Mouse (Mus musculus): ENCODE results near the gene Gm10192. TPM values are rescaled to one million over a fixed set of nuclear protein-coding genes. Genes with fewer than 3 reads are reported as not detected.

Gene Gm10192
- total and polyA plus RNA-seq, 2 experiments: not detected

DNA sequence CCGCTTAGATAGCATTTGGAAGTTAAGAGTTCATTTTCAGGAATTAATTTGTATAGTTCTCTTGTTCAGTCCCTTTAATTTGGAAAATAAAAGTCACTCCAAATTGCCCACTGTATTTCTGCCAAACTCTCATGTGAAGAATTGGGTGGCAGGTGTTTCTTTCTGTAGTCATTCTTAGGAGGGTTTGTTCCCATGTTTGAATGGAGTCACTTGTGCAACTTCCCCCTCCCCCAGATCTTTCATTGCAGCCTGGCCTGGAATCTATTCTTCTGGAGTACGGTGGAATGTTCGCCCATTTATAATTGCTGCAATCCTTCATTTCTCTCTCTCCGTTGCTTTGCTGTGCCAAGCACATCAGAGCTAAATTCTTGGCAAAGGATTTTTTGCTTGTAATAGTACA is 10.2 kb upstream of the Gm10192 start:
- Histone ChIP-seq H3K36me3 (ENCODE audit: control insufficient read depth, insufficient read depth, low read length) (no peaks in the 10 kb centered on the region), H3K9ac (ENCODE audit: low read depth, low read length) (no peak overlapping the region), H3K79me2 (ENCODE audit: control insufficient read depth, insufficient read depth, low read length) (no peaks in the 10 kb centered on the region), H3K27ac (replicated peaks; ENCODE audit: insufficient read depth, low read depth, low read length) (no peak overlapping the region), H3K4me3 (ENCODE audit: insufficient read depth, low read depth, low read length) (no peak overlapping the region), H3K4me1 (ENCODE audit: control insufficient read depth, insufficient read depth, low read length) (no peaks in the 10 kb centered on the region), H3K27me3 (ENCODE audit: control insufficient read depth, insufficient read depth, low read length) (no peaks in the 10 kb centered on the region)
- peak; percentile 21 for DNase-seq (ENCODE audit: extremely low read depth, low read depth, low spot score)
- WGBS: 68% methylated on average over 4 of the region's 4 CpGs
- no peak for TF ChIP-seq CTCF (IDR thresholded peaks at IDR 0.05; ENCODE audit: low read depth, low read length)
- TF ChIP-seq POLR2A (IDR thresholded peaks at IDR 0.05; ENCODE audit: extremely low read depth, insufficient read depth, low read length): no peak

DNA sequence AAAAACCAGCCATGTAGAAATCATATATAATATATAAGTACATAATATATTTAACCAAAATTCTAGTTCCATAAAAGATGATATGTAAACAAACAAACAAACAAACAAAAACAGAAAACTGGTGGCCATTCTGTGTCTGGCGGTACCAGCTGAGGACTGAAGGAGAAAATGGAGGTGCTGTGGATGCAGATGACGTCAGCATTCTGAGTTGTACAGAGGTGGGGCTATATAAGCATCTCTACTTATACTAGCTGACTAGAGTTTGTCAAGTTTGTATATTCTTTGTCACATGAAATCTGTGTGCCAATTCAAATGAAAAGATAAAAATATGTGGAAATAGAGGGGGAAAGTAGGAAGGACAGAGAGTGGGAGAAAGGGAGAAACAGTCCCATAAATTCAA is 9.6 kb upstream of the Gm10192 start:
- WGBS: 83% methylated on average over 2 of the region's 2 CpGs
- TF ChIP-seq POLR2A (IDR thresholded peaks at IDR 0.05; ENCODE audit: extremely low read depth, insufficient read depth, low read length): no peak
- no peak for TF ChIP-seq CTCF (IDR thresholded peaks at IDR 0.05; ENCODE audit: low read depth, low read length)
- no peaks in the 10 kb centered on the region for H3K36me3 ChIP-seq (ENCODE audit: control insufficient read depth, insufficient read depth, low read length)
- H3K9ac ChIP-seq (ENCODE audit: low read depth, low read length): no peak overlapping the region
- no peaks in the 10 kb centered on the region for H3K79me2 ChIP-seq (ENCODE audit: control insufficient read depth, insufficient read depth, low read length)
- no peak overlapping the region for H3K4me3 ChIP-seq (ENCODE audit: insufficient read depth, low read depth, low read length)
- no peaks in the 10 kb centered on the region for H3K4me1 ChIP-seq (ENCODE audit: control insufficient read depth, insufficient read depth, low read length)
- H3K27me3 ChIP-seq (ENCODE audit: control insufficient read depth, insufficient read depth, low read length): no peaks in the 10 kb centered on the region
- DNase-seq (ENCODE audit: extremely low read depth, low read depth, low spot score): no peak
- no peak overlapping the region for H3K27ac ChIP-seq (replicated peaks; ENCODE audit: insufficient read depth, low read depth, low read length)

DNA sequence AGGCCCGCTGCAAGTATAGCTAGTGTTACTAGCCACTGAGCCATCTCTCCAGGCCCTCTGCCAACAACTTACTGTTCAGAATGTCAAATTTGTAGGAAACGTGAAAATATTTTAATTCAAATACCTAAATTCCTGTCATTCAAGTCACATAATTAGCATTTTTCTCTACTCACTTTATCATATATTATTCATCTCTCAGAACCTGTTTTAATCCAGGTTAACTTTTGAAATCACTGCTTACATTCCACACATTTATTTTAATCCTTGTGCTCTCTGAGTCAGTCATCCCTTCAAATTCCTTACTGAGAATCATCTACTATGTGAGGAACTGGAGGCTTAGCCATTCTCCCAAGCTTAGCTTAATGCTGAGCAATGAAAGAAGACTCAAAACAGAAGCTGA is 2.6 kb downstream of the Gm10192 start:
- Histone ChIP-seq H3K4me1 (ENCODE audit: control insufficient read depth, insufficient read depth, low read length) (no peaks in the 10 kb centered on the region), H3K4me3 (ENCODE audit: insufficient read depth, low read depth, low read length) (no peak overlapping the region), H3K9ac (ENCODE audit: low read depth, low read length) (no peak overlapping the region), H3K27ac (replicated peaks; ENCODE audit: insufficient read depth, low read depth, low read length) (no peak overlapping the region), H3K79me2 (ENCODE audit: control insufficient read depth, insufficient read depth, low read length) (no peaks in the 10 kb centered on the region), H3K27me3 (ENCODE audit: control insufficient read depth, insufficient read depth, low read length) (no peaks in the 10 kb centered on the region), H3K36me3 (ENCODE audit: control insufficient read depth, insufficient read depth, low read length) (no peaks in the 10 kb centered on the region)
- TF ChIP-seq CTCF (IDR thresholded peaks at IDR 0.05; ENCODE audit: low read depth, low read length) (no peak), POLR2A (IDR thresholded peaks at IDR 0.05; ENCODE audit: extremely low read depth, insufficient read depth, low read length) (no peak)
- WGBS: 79% methylated on average over 2 of the region's 2 CpGs
- no peak for DNase-seq (ENCODE audit: extremely low read depth, low read depth, low spot score)

DNA sequence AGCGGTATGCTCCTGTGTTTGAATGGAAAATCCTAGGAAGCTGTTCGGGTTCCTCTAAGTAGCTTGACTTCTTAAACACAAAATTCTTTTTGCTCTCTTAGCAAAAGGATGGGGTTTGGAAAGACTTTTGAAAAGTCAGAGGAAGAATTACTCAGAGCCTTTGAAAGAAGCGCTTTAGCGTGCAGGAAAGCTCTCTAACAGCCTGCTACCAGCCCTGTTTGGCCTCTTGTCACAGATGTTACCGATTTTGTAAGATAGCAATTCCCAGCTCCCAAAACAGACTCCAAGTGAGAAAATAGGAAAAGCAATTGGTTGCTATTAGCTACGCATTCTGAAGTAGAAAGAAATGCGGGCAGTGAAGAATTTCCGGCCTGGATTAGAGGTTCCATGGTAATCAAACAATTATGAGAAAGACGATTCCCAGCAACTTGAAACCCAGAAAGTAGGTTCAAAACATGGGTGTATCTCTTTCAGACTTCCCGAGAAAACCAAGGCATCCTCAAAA is 26.1 kb downstream of the Gm10192 start:
- Histone ChIP-seq H3K27ac (replicated peaks; ENCODE audit: insufficient read depth, low read depth, low read length) (no peak overlapping the region), H3K4me3 (ENCODE audit: insufficient read depth, low read depth, low read length) (no peak overlapping the region), H3K9ac (ENCODE audit: low read depth, low read length) (no peak overlapping the region), H3K27me3 (ENCODE audit: control insufficient read depth, insufficient read depth, low read length) (no peaks in the 10 kb centered on the region), H3K79me2 (ENCODE audit: control insufficient read depth, insufficient read depth, low read length) (no peaks in the 10 kb centered on the region), H3K4me1 (ENCODE audit: control insufficient read depth, insufficient read depth, low read length) (no peaks in the 10 kb centered on the region), H3K36me3 (ENCODE audit: control insufficient read depth, insufficient read depth, low read length) (no peaks in the 10 kb centered on the region)
- WGBS: 77% methylated on average over 10 of the region's 10 CpGs
- no peak for DNase-seq (ENCODE audit: extremely low read depth, low read depth, low spot score)
- TF ChIP-seq POLR2A (IDR thresholded peaks at IDR 0.05; ENCODE audit: extremely low read depth, insufficient read depth, low read length) (no peak), CTCF (IDR thresholded peaks at IDR 0.05; ENCODE audit: low read depth, low read length) (no peak)

DNA sequence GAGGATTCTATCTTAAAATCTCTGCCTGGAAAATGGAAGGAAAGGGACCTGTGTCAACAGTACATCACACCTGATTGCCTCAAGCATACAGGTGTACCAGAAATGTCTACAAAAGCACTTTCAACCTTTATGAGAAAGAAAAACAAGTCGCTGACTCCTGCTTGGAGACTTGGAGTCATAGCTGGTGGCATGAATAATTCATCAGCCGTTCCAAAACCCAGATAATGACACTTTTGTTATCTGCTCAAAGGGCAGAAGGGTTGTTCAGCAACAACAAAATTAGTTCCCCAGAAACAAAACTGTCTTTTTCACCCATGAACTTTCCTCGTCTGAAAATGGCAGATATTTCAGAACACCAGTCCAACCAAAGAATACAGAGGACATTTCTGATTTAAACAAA is 26.9 kb downstream of the Gm10192 start:
- no peak for DNase-seq (ENCODE audit: extremely low read depth, low read depth, low spot score)
- 73% methylated on average over 3 of the region's 3 CpGs for WGBS
- TF ChIP-seq POLR2A (IDR thresholded peaks at IDR 0.05; ENCODE audit: extremely low read depth, insufficient read depth, low read length) (no peak), CTCF (IDR thresholded peaks at IDR 0.05; ENCODE audit: low read depth, low read length) (no peak)
- H3K27me3 ChIP-seq (ENCODE audit: control insufficient read depth, insufficient read depth, low read length): no peaks in the 10 kb centered on the region
- no peak overlapping the region for H3K27ac ChIP-seq (replicated peaks; ENCODE audit: insufficient read depth, low read depth, low read length)
- no peak overlapping the region for H3K4me3 ChIP-seq (ENCODE audit: insufficient read depth, low read depth, low read length)
- H3K36me3 ChIP-seq (ENCODE audit: control insufficient read depth, insufficient read depth, low read length): no peaks in the 10 kb centered on the region
- no peak overlapping the region for H3K9ac ChIP-seq (ENCODE audit: low read depth, low read length)
- no peaks in the 10 kb centered on the region for H3K79me2 ChIP-seq (ENCODE audit: control insufficient read depth, insufficient read depth, low read length)
- no peaks in the 10 kb centered on the region for H3K4me1 ChIP-seq (ENCODE audit: control insufficient read depth, insufficient read depth, low read length)

DNA sequence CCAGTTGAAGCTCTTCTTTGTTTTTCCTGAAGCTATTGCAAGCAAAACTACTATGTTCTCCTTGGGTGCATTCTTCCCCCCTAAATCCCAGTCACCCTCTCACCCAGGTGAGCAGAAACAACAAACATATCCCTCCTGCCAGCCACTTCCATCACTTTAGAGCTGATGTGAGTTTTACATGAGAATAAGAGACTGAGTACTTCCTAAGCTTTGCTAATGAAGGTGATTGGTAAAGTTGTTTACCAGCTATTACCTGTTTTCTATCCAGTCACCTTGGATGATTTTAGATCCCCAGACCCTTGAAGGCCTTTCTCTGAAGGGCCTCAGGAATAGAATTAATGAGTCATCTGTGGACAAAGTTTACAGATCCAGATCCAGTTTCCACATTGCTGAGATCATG is 29.4 kb downstream of the Gm10192 start:
- Histone ChIP-seq H3K36me3 (ENCODE audit: control insufficient read depth, insufficient read depth, low read length) (no peaks in the 10 kb centered on the region), H3K27me3 (ENCODE audit: control insufficient read depth, insufficient read depth, low read length) (no peaks in the 10 kb centered on the region), H3K4me1 (ENCODE audit: control insufficient read depth, insufficient read depth, low read length) (no peaks in the 10 kb centered on the region), H3K9ac (ENCODE audit: low read depth, low read length) (no peak overlapping the region), H3K4me3 (ENCODE audit: insufficient read depth, low read depth, low read length) (no peak overlapping the region), H3K27ac (replicated peaks; ENCODE audit: insufficient read depth, low read depth, low read length) (no peak overlapping the region), H3K79me2 (ENCODE audit: control insufficient read depth, insufficient read depth, low read length) (no peaks in the 10 kb centered on the region)
- no peak for DNase-seq (ENCODE audit: extremely low read depth, low read depth, low spot score)
- TF ChIP-seq CTCF (IDR thresholded peaks at IDR 0.05; ENCODE audit: low read depth, low read length) (no peak), POLR2A (IDR thresholded peaks at IDR 0.05; ENCODE audit: extremely low read depth, insufficient read depth, low read length) (no peak)
